Mouse (Mus musculus) Patski (cell line): ENCODE data around the gene Gm20388. TPM values are rescaled to one million over a fixed set of nuclear protein-coding genes. Genes with fewer than 3 reads are reported as not detected.

Experiments
- ATAC-seq: fragments of 100-300 bp; one replicate; pipeline ENCODE4 v1.8.0; 2021
- CTCF ChIA-PET: fragments of 350-600 bp; sonication (Branson Sonifier 250); formaldehyde crosslinking; loops from one replicate; lab custom pipeline; 2022; ENCODE audit warnings: inconsistent platforms; lab: Charles Lee
- POLR2A ChIA-PET: fragments of 350-600 bp; sonication (Branson Sonifier 250); formaldehyde crosslinking; loops from one replicate; lab custom pipeline; 2022; ENCODE audit warnings: antibody characterized with exemption, inconsistent platforms; lab: Charles Lee
- DNase-seq: peaks from one replicate; pipeline ENCODE4 v3.0.0-alpha.2; 2011; ENCODE audit warnings: low read depth, low spot score
- H3K27me3 ChIP-seq: fragments of 371-371 bp; one replicate; pipeline ENCODE4 v1.5.1; 2021
- CTCF ChIP-seq: fragments of 100-300 bp; IDR thresholded peaks from one replicate; pipeline ENCODE4 v1.5.1; 2021
- in situ Hi-C: fragments of 300-500 bp; cut with MboI; formaldehyde crosslinking; loops from 3 replicates; pipeline ENCODE4 v1.11.1; 2018; ENCODE audit warnings: low pct_unique_long_range_greater_than_20kb, mixed read lengths
- polyA plus RNA-seq: library from polyadenylated mRNA; unstranded; gene quantifications from one replicate; pipeline ENCODE4 v1.2.3, GENCODE M21; 2021

The Gm20388 gene
- polyA plus RNA-seq, 1 experiment from 2014 or later, result 86.7 TPM

- ChIA-PET CTCF (interaction anchor here (1.2 to 1.5 kb wide), 5 partner anchors 11 to 65 kb away, joined by 3 to 6 read pairs (median 4); no protein-coding TSS in a partner anchor), POLR2A (no interaction called here)
- ATAC-seq, result no peak
- no peaks in the 10 kb centered on the region for H3K27me3 ChIP-seq
- TF ChIP-seq CTCF, result peak; percentile 46
- no peak for DNase-seq
- in situ Hi-C loops, result loop anchor here (5.0 kb wide), 1 partner anchor 43 kb away; no protein-coding TSS in a partner anchor
Measured at GRCm38 (mm10) chr8:123319522-123320164, 3409.0 kb downstream of the Gm20388 start.

- CTCF ChIA-PET, result interaction anchor here (0.8 to 2.8 kb wide), 2 partner anchors 22 to 32 kb away, joined by 3 to 7 read pairs; no protein-coding TSS in a partner anchor
- in situ Hi-C loops, result no loop called here
- H3K27me3 ChIP-seq, result no peaks in the 10 kb centered on the region
- no peak for TF ChIP-seq CTCF
- no peak for DNase-seq
- POLR2A ChIA-PET, result no interaction called here
- ATAC-seq, result no peak
Measured at GRCm38 (mm10) chr8:123328552-123328951, 3417.9 kb downstream of the Gm20388 start.

GRCm38 (mm10) chr8:123329350-123329749 lies 3418.7 kb downstream of the Gm20388 start:
- TF ChIP-seq CTCF, result no peak
- CTCF ChIA-PET, result interaction anchor here (2.8 kb wide), 1 partner anchor 22 kb away, joined by 7 read pairs; no protein-coding TSS in a partner anchor
- POLR2A ChIA-PET, result no interaction called here
- in situ Hi-C loops, result no loop called here
- DNase-seq (no peak), ATAC-seq (no peak)
- H3K27me3 ChIP-seq, result no peaks in the 10 kb centered on the region

- ChIA-PET CTCF (interaction anchor here (2.8 kb wide), 1 partner anchor 21 kb away, joined by 7 read pairs; no protein-coding TSS in a partner anchor), POLR2A (no interaction called here)
- DNase-seq (no peak), ATAC-seq (no peak)
- no peak for TF ChIP-seq CTCF
- H3K27me3 ChIP-seq, result no peaks in the 10 kb centered on the region
- in situ Hi-C loops, result no loop called here
Measured at GRCm38 (mm10) chr8:123329961-123330360, 3419.3 kb downstream of the Gm20388 start.

GRCm38 (mm10) chr8:123330701-123331100 lies 3420.1 kb downstream of the Gm20388 start:
- H3K27me3 ChIP-seq, result no peaks in the 10 kb centered on the region
- DNase-seq, result no peak
- ChIA-PET POLR2A (interaction anchor here (1.6 kb wide), 1 partner anchor 13 kb away, joined by 4 read pairs; no protein-coding TSS in a partner anchor), CTCF (interaction anchor here (0.7 to 0.9 kb wide), 2 partner anchors 11 to 225 kb away, joined by 3 to 4 read pairs; no protein-coding TSS in a partner anchor)
- ATAC-seq, result no peak
- in situ Hi-C loops, result no loop called here
- no peak for TF ChIP-seq CTCF

- no peak for DNase-seq
- no peaks in the 10 kb centered on the region for H3K27me3 ChIP-seq
- ATAC-seq, result peak; percentile 59
- in situ Hi-C loops, result no loop called here
- CTCF ChIA-PET, result interaction anchor here (0.7 to 1.6 kb wide), 3 partner anchors 22 to 225 kb away, joined by 3 to 4 read pairs (median 4); no protein-coding TSS in a partner anchor
- POLR2A ChIA-PET, result interaction anchor here (0.7 to 1.6 kb wide), 2 partner anchors 12 to 33 kb away, joined by 3 to 4 read pairs; no protein-coding TSS in a partner anchor
- TF ChIP-seq CTCF, result no peak
Measured at GRCm38 (mm10) chr8:123331301-123331700, 3420.7 kb downstream of the Gm20388 start.

GRCm38 (mm10) chr8:123331810-123332209 lies 3421.2 kb downstream of the Gm20388 start:
- in situ Hi-C loops, result no loop called here
- ATAC-seq (no peak), DNase-seq (no peak)
- CTCF ChIA-PET, result interaction anchor here (1.2 to 1.6 kb wide), 3 partner anchors 12 to 29 kb away, joined by 3 to 4 read pairs (median 4); no protein-coding TSS in a partner anchor
- H3K27me3 ChIP-seq, result no peaks in the 10 kb centered on the region
- no peak for TF ChIP-seq CTCF
- POLR2A ChIA-PET, result interaction anchor here (0.6 to 1.6 kb wide), 3 partner anchors 12 to 38 kb away, joined by 3 to 4 read pairs (median 3); no protein-coding TSS in a partner anchor

GRCm38 (mm10) chr8:123332262-123333090 lies 3421.8 kb downstream of the Gm20388 start, which contains the start of gene Spire2:
Gene Spire2, plus strand, starts transcription at chr8:123332713.
- POLR2A ChIA-PET, result interaction anchor here (0.6 to 1.6 kb wide), 4 partner anchors 11 to 47 kb away, joined by 3 to 4 read pairs (median 3); no protein-coding TSS in a partner anchor
- TF ChIP-seq CTCF, result no peak
- ATAC-seq (peak; percentile 45), DNase-seq (no peak)
- CTCF ChIA-PET, result interaction anchor here (1.0 to 1.6 kb wide), 4 partner anchors 11 to 29 kb away, joined by 3 to 4 read pairs (median 4); no protein-coding TSS in a partner anchor
- in situ Hi-C loops, result no loop called here
- no peaks in the 10 kb centered on the region for H3K27me3 ChIP-seq

- in situ Hi-C loops, result no loop called here
- DNase-seq, result no peak
- TF ChIP-seq CTCF, result no peak
- ChIA-PET POLR2A (interaction anchor here (0.8 kb wide), 1 partner anchor 48 kb away, joined by 3 read pairs; no protein-coding TSS in a partner anchor), CTCF (interaction anchor here (1.0 to 1.2 kb wide), 2 partner anchors 10 to 12 kb away, joined by 3 read pairs; no protein-coding TSS in a partner anchor)
- ATAC-seq, result no peak
- no peaks in the 10 kb centered on the region for H3K27me3 ChIP-seq
Measured at GRCm38 (mm10) chr8:123333091-123333587, 3422.5 kb downstream of the Gm20388 start.
